Mouse (Mus musculus): ENCODE measurements around the gene Exosc2.

- no peak for TF ChIP-seq POLR2A (IDR thresholded peaks at IDR 0.05; ENCODE audit: low read depth, low read length)
- no peak for TF ChIP-seq CTCF (IDR thresholded peaks at IDR 0.05; ENCODE audit: extremely low read depth, insufficient read depth, insufficient read length, insufficient replicate concordance)
Observed at GRCm38 (mm10) chr2:31715985-31716384, 45.5 kb downstream of the Exosc2 start.

All from spleen, adult 2 months (tissue).